Mouse (Mus musculus) limb, embryonic 14.5 days (tissue): ENCODE measurements at regions not wholly inside any gene's neighbourhood (a gene's known extent, or its start where the extent isn't known, plus 50 kb on each side); places are given as distances from the start of the nearest gene placed in this dataset.

ENCODE experiments used
- ATAC-seq: fragments of 200-750 bp; cut with Nextera tagmentation; 2 replicates; pipeline ENCODE4 v1.8.0; 2017; ENCODE audit warnings: low read depth, moderate number of reproducible peaks, moderate TSS enrichment; ENCODE audit not compliant: low FRiP score
- DNase-seq: peaks from one replicate; pipeline ENCODE4 v3.0.0-alpha.2; 2015; ENCODE audit warnings: low spot score
- H3K27ac ChIP-seq: fragments of 300-500 bp; sonication (generic); replicated peaks from 2 replicates; pipeline ENCODE4 v1.5.1; 2014; ENCODE audit warnings: low read depth, mild to moderate bottlenecking, low read length, moderate library complexity, mixed read lengths
- H3K27me3 ChIP-seq: fragments of 300-500 bp; sonication (generic); 2 replicates; pipeline ENCODE4 v1.6.1; 2014; ENCODE audit warnings: low read length, mixed read lengths; ENCODE audit not compliant: control insufficient read depth, insufficient read depth
- H3K36me3 ChIP-seq: fragments of 300-500 bp; sonication (generic); 2 replicates; pipeline ENCODE4 v1.6.1; 2014; ENCODE audit warnings: mild to moderate bottlenecking, low read length, moderate library complexity, mixed read lengths; ENCODE audit not compliant: control insufficient read depth, insufficient read depth
- H3K4me1 ChIP-seq: fragments of 300-500 bp; sonication (generic); 2 replicates; pipeline ENCODE4 v1.6.1; 2014; ENCODE audit warnings: antibody characterized with exemption, low read length, mixed read lengths; ENCODE audit not compliant: control insufficient read depth, insufficient read depth
- H3K4me2 ChIP-seq: fragments of 300-500 bp; sonication (generic); replicated peaks from 2 replicates; pipeline ENCODE4 v1.6.1; 2014; ENCODE audit warnings: low read depth, mild to moderate bottlenecking, low read length, moderate library complexity; ENCODE audit not compliant: severe bottlenecking
- H3K4me3 ChIP-seq: fragments of 300-500 bp; sonication (generic); replicated peaks from 2 replicates; pipeline ENCODE4 v1.5.1; 2014; ENCODE audit warnings: low read length
- H3K9ac ChIP-seq: fragments of 300-500 bp; sonication (generic); 2 replicates; pipeline ENCODE4 v1.6.1; 2014; ENCODE audit warnings: mild to moderate bottlenecking, low read depth, low read length, moderate library complexity; ENCODE audit not compliant: severe bottlenecking
- H3K9me3 ChIP-seq: fragments of 300-500 bp; sonication (generic); 2 replicates; pipeline ENCODE4 v1.6.1; 2016; ENCODE audit warnings: low read length; ENCODE audit not compliant: control insufficient read depth
- POLR2A ChIP-seq: fragments of 200-500 bp; IDR thresholded peaks from 2 replicates; pipeline ENCODE4 v1.8.0; 2012; ENCODE audit warnings: inconsistent platforms, mild to moderate bottlenecking, moderate library complexity, borderline replicate concordance; ENCODE audit not compliant: insufficient read depth, insufficient read length; ENCODE audit errors: extremely low read depth
- WGBS: fragments of 180-500 bp; shearing (Covaris S2); extraction: QIAGEN DNeasy Blood & Tissue Kit; methylation state at CpG from one replicate; pipeline ENCODE4 v1.1.7; 2014; 5-methylcytosine and 5-hydroxymethylcytosine counted together

GRCm38 (mm10) chr10:92538433-92538832 is 183.8 kb downstream of the Nedd1 start:
- DNase-seq (no peak), ATAC-seq (no peak)
- Histone ChIP-seq H3K4me3 (no peak overlapping the region), H3K4me2 (no peak overlapping the region), H3K27me3 (no peaks in the 10 kb centered on the region), H3K36me3 (no peaks in the 10 kb centered on the region), H3K9ac (no peak overlapping the region), H3K4me1 (no peaks in the 10 kb centered on the region), H3K9me3 (no peaks in the 10 kb centered on the region), H3K27ac (no peak overlapping the region)
- 90% methylated on average over 4 of the region's 4 CpGs for WGBS
- TF ChIP-seq POLR2A = no peak

GRCm38 (mm10) chr10:92516886-92517285 is 205.3 kb downstream of the Nedd1 start:
- no peak for ATAC-seq
- no peak for TF ChIP-seq POLR2A
- DNase-seq = no peak
- H3K9ac ChIP-seq = no peak overlapping the region
- WGBS = 60% methylated on average over 5 of the region's 5 CpGs
- H3K9me3 ChIP-seq = no peaks in the 10 kb centered on the region
- no peaks in the 10 kb centered on the region for H3K27me3 ChIP-seq
- H3K4me3 ChIP-seq = no peak overlapping the region
- no peaks in the 10 kb centered on the region for H3K36me3 ChIP-seq
- H3K27ac ChIP-seq = no peak overlapping the region
- no peaks in the 10 kb centered on the region for H3K4me1 ChIP-seq
- no peak overlapping the region for H3K4me2 ChIP-seq

DNA sequence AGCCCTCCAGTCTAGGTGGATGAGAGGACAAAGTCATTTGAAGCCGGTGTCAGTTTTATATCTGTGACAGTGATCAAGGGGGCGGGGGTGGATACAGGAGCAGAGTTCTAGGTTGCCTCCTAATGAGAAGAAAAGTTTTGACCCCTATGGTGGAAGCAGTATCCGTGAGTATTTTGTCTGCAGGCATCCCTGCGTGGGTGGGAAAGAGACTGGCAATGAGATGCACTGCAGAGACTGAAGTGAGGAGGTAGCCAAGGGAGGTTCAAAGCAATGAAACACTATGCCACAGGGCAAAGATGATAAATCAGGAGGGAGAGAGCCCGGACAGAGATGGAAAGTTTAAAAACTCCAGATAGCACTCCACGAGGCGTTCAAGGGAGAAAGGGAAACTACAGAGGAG is 210.5 kb downstream of the Nedd1 start:
- Histone ChIP-seq H3K9me3 (no peaks in the 10 kb centered on the region), H3K4me3 (no peak overlapping the region), H3K9ac (no peak overlapping the region), H3K36me3 (no peaks in the 10 kb centered on the region), H3K4me2 (no peak overlapping the region), H3K4me1 (no peaks in the 10 kb centered on the region), H3K27me3 (no peaks in the 10 kb centered on the region), H3K27ac (no peak overlapping the region)
- 68% methylated on average over 7 of the region's 7 CpGs for WGBS
- DNase-seq = no peak
- TF ChIP-seq POLR2A = no peak
- ATAC-seq = no peak

DNA sequence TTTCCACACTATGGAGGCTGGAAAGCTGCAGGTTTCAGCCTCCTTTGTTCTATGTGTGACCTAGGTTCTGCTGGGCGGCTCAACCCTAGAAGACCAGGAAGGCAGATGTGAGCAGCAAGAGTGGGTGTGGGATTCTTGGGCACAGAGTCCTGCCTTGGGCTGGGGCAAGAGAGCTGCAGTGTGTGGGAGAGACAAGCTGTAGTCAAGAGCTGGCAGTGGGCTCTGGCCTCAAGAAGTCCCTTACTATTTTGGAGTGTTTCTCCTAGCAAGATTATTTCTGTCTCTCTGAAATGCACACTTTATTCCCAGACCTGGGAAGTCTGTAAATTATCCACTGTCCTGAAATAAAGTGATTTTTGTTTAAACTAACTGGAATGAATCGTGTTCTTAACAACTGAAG is 211.5 kb downstream of the Nedd1 start:
- 88% methylated on average over 2 of the region's 2 CpGs for WGBS
- Histone ChIP-seq H3K4me1 (no peaks in the 10 kb centered on the region), H3K9me3 (no peaks in the 10 kb centered on the region), H3K36me3 (no peaks in the 10 kb centered on the region), H3K4me3 (no peak overlapping the region), H3K27me3 (no peaks in the 10 kb centered on the region), H3K9ac (no peak overlapping the region), H3K27ac (no peak overlapping the region), H3K4me2 (no peak overlapping the region)
- no peak for TF ChIP-seq POLR2A
- no peak for DNase-seq
- ATAC-seq = no peak

- H3K27me3 ChIP-seq = no peaks in the 10 kb centered on the region
- 92% methylated on average over 1 of the region's 1 CpGs for WGBS
- no peaks in the 10 kb centered on the region for H3K4me1 ChIP-seq
- DNase-seq = no peak
- H3K9ac ChIP-seq = no peak overlapping the region
- H3K4me3 ChIP-seq = no peak overlapping the region
- H3K36me3 ChIP-seq = no peaks in the 10 kb centered on the region
- H3K4me2 ChIP-seq = no peak overlapping the region
- H3K27ac ChIP-seq = no peak overlapping the region
- no peaks in the 10 kb centered on the region for H3K9me3 ChIP-seq
- ATAC-seq = no peak
- no peak for TF ChIP-seq POLR2A
These were observed 217.9 kb downstream of the Nedd1 start for GRCm38 (mm10) chr10:92504271-92504670.

DNA sequence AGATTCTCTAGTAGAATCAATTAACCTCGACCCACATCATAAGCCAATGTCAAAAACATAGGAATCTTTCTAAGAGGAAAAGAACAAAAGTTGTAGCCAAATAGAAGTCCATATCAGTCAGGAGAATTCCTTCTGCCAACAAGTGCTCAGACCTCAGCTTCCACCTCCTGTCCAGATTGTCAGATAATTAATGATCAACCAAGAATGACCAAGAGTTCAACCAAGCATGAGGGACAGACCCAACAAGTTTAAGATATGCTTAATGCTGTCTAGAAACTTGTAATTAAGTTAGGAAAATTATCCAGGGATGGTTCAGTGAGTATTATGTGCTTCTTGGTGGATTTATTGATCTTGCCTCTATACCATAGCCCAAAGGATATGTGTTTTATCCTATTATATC is 238.6 kb downstream of the Nedd1 start:
- no peak overlapping the region for H3K4me2 ChIP-seq
- WGBS = 73% methylated on average over 1 of the region's 1 CpGs
- DNase-seq (no peak), ATAC-seq (no peak)
- peaks cover 13% of the 10 kb centered on the region for H3K9me3 ChIP-seq
- H3K4me3 ChIP-seq = no peak overlapping the region
- H3K27ac ChIP-seq = no peak overlapping the region
- no peaks in the 10 kb centered on the region for H3K36me3 ChIP-seq
- no peaks in the 10 kb centered on the region for H3K4me1 ChIP-seq
- no peak overlapping the region for H3K9ac ChIP-seq
- no peak for TF ChIP-seq POLR2A
- H3K27me3 ChIP-seq = no peaks in the 10 kb centered on the region
